Mouse (Mus musculus) liver, embryonic 11.5 days (tissue): ENCODE results near the gene Gm20696. TPM values are rescaled to one million over a fixed set of nuclear protein-coding genes. Genes with fewer than 3 reads are reported as not detected.
A peak's percentile ranks its signal among the peaks of the same experiment; 100 is the strongest.

Experiments
- ATAC-seq: fragments of 200-750 bp; cut with Nextera tagmentation; replicated peaks from 2 replicates; pipeline ENCODE4 v1.8.0; 2017; ENCODE audit warnings: moderate number of reproducible peaks, mild to moderate bottlenecking, moderate TSS enrichment, moderate library complexity; ENCODE audit not compliant: low FRiP score
- DNase-seq: peaks from one replicate; pipeline ENCODE4 v3.0.0-alpha.2; 2017; ENCODE audit warnings: low spot score
- H3K27ac ChIP-seq: fragments of 300-500 bp; sonication (generic); 2 replicates; pipeline ENCODE4 v1.5.1; 2014; ENCODE audit warnings: mild to moderate bottlenecking, low read depth, low read length, control low read depth
- H3K27me3 ChIP-seq: fragments of 300-500 bp; sonication (generic); replicated peaks from 2 replicates; pipeline ENCODE4 v1.6.1; 2014; ENCODE audit warnings: low read length, mixed read lengths; ENCODE audit not compliant: control insufficient read depth, insufficient read depth
- H3K36me3 ChIP-seq: fragments of 300-500 bp; sonication (generic); 2 replicates; pipeline ENCODE4 v1.6.1; 2014; ENCODE audit warnings: mild to moderate bottlenecking, low read length, moderate library complexity, mixed read lengths; ENCODE audit not compliant: control insufficient read depth, insufficient read depth
- H3K4me1 ChIP-seq: fragments of 300-500 bp; sonication (generic); replicated peaks from 2 replicates; pipeline ENCODE4 v1.6.1; 2014; ENCODE audit warnings: low read length, mixed read lengths; ENCODE audit not compliant: control insufficient read depth, insufficient read depth
- H3K4me2 ChIP-seq: fragments of 300-500 bp; sonication (generic); 2 replicates; pipeline ENCODE4 v1.6.1; 2014; ENCODE audit warnings: mild to moderate bottlenecking, control low read depth, moderate library complexity
- H3K4me3 ChIP-seq: fragments of 300-500 bp; sonication (generic); 2 replicates; pipeline ENCODE4 v1.5.1; 2014; ENCODE audit warnings: low read depth, low read length, control low read depth
- H3K9ac ChIP-seq: fragments of 300-500 bp; sonication (generic); 2 replicates; pipeline ENCODE4 v1.6.1; 2014; ENCODE audit warnings: low read depth, low read length, control low read depth
- H3K9me3 ChIP-seq: fragments of 300-500 bp; sonication (generic); 2 replicates; pipeline ENCODE4 v1.6.1; 2016; ENCODE audit warnings: low read length, inconsistent platforms, mixed read lengths; ENCODE audit not compliant: control insufficient read depth
- WGBS: fragments of 180-500 bp; shearing (Covaris S2); extraction: QIAGEN DNeasy Blood & Tissue Kit; methylation state at CpG from one replicate; pipeline ENCODE4 v1.1.7; 2014; 5-methylcytosine and 5-hydroxymethylcytosine counted together
- polyA plus RNA-seq: library from polyadenylated mRNA; unstranded; fragments of >200 nt; fragmentation: Nextera tagmentation; extraction: Ambion mirVana; gene quantifications from 2 replicates; pipeline ENCODE4 v1.2.1, GENCODE M21; 2014

The Gm20696 gene
- polyA plus RNA-seq, 1 experiment from 2014 or later: 2.4 TPM

DNA sequence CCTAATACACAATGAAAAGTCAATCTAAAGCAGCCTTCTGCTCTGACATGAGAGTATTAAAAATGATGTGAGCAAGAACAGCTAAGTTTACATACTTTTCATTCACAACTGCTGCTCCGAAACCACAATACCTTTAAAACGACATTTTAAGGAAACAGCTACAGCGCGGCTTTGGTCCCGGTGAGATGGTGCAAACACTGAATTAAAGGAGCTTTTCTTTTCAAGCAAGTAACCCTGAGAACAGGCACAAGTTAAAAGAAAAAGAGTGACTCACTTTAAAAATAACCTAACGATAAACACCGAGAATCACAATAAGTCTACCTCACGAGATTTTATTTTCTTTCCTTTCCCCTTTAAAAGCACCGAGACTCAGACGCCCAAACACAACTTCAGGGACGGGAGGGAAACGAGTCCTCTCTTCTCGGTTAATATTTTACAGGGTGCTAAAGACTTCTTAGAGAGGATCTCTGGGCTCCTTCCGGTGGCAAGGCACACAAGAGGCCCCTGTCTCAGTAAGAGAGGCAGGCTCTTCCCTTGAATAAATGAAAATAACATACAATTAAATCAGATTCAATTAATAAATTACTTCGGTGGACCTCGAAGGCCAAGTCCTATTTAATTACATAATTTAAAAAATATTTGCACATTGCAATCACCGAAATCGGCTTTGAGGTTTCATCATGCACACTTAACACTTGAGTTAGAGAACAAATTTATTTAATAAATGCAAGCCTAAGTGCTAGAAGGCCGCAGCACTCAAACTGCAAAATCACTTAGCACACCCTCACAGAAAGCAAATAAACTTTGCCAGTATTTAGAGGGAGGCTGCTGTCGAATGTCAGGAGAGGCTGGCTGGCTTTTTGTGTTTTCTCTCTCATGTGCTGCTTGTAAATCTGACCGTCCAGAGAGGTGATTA lies 391.0 kb downstream of the Gm20696 start:
- peak overlapping the region; percentile 34; the same call in 1 of the 2 replicates for H3K27ac ChIP-seq
- no peaks in the 10 kb centered on the region for H3K36me3 ChIP-seq
- DNase-seq (no peak), ATAC-seq (no peak)
- H3K27me3 ChIP-seq: no peaks in the 10 kb centered on the region
- H3K9ac ChIP-seq: no peak overlapping the region
- H3K4me2 ChIP-seq: no peak overlapping the region
- H3K4me1 ChIP-seq: peaks cover 4% of the 10 kb centered on the region
- H3K9me3 ChIP-seq: no peaks in the 10 kb centered on the region
- no peak overlapping the region for H3K4me3 ChIP-seq
- 60% methylated on average over 21 of the region's 21 CpGs for WGBS

DNA sequence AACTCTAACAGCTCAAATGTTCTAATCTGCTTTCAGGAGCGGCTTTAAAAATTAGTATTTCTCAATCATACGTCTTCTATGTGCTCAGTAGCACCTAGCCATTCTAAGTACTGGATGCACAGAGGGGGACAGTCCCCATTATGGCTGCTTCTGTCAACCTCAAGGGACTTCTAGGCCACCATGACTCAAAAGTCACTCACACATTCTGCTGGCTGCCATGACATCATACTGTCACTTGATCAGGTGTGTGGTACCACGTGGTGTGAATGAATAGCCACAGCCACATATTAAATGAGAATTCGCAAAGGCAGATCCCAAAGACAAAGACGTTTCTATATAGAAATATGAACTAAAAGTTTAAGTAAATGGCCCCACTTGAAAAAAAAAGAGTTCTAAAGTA lies 391.9 kb downstream of the Gm20696 start:
- ATAC-seq: no peak
- WGBS: 86% methylated on average over 5 of the region's 5 CpGs

DNA sequence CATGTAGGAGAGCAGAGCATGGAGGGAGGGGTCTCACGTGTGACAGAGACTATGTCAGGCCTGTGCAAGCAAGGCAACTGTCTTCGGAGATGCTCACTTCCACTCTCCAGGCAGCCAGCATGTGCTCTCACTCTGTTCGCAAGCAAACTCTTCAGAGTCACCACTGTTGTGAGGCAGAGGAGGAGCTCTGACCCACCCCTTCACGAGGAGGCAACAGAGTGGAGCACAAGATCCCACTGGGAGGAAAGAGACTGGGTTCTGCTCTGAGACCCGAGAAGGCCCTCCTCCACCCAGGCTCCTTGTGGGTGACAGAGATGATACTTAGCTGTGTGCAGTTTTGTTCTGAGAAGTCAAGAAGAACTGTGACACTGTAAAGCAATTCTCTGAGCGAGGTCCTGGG lies 392.4 kb downstream of the Gm20696 start:
- Histone ChIP-seq H3K36me3 (no peaks in the 10 kb centered on the region), H3K9me3 (no peaks in the 10 kb centered on the region), H3K27me3 (no peaks in the 10 kb centered on the region), H3K4me2 (no peak overlapping the region), H3K27ac (no peak overlapping the region), H3K4me1 (peaks cover 4% of the 10 kb centered on the region), H3K9ac (no peak overlapping the region), H3K4me3 (no peak overlapping the region)
- WGBS: 72% methylated on average over 6 of the region's 6 CpGs
- DNase-seq (no peak), ATAC-seq (no peak)

More for the DNA sequence above, 391.9 kb downstream of the Gm20696 start:
- H3K4me3 ChIP-seq: no peak overlapping the region
- no peak overlapping the region for H3K27ac ChIP-seq
- H3K4me2 ChIP-seq: no peak overlapping the region
- no peaks in the 10 kb centered on the region for H3K27me3 ChIP-seq
- no peak for DNase-seq
- peaks cover 4% of the 10 kb centered on the region for H3K4me1 ChIP-seq
- no peak overlapping the region for H3K9ac ChIP-seq
- no peaks in the 10 kb centered on the region for H3K9me3 ChIP-seq
- H3K36me3 ChIP-seq: no peaks in the 10 kb centered on the region

DNA sequence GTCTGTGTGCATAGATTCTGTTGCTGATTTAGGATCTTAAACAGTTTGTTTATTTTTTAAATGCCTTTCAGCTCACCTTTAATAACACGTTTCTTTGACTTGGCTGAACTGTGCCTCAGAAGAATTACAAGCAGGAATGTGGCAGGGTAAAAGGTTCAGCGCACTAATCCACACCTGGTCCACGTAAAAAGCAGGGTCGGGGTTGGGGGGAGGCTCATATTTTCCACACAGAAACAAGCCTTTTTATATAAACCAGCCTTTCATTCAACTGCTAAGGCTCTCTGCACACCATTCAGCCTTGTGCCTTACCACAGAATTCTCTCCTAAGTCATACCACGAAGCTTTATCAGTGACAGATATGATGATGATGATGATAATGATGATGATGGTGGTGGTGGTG lies 393.4 kb downstream of the Gm20696 start:
- H3K4me2 ChIP-seq: no peak overlapping the region
- H3K27ac ChIP-seq: no peak overlapping the region
- H3K4me1 ChIP-seq: peaks cover 4% of the 10 kb centered on the region
- no peaks in the 10 kb centered on the region for H3K27me3 ChIP-seq
- DNase-seq (no peak), ATAC-seq (no peak)
- no peak overlapping the region for H3K9ac ChIP-seq
- no peaks in the 10 kb centered on the region for H3K9me3 ChIP-seq
- no peaks in the 10 kb centered on the region for H3K36me3 ChIP-seq
- no peak overlapping the region for H3K4me3 ChIP-seq
- 70% methylated on average over 5 of the region's 5 CpGs for WGBS

DNA sequence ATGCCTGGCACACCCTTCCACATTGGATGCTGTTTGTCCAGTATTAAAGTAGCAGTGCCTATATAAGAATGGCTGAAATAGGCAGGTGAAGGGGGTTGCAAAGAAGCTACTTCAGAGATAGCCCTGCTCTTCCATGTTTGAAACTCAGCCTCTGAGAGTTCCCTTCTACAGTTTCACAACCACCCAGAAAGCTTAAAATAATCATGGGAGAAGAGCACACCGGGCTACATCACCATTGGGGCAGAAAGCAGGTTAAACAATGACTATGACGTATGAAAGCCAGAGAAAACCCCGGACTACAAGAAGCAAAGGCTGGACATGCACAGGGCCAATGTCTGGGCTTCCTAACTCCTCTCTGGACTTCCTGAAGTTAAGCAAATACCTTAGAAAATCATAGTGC lies 394.4 kb downstream of the Gm20696 start:
- Histone ChIP-seq H3K36me3 (no peaks in the 10 kb centered on the region), H3K9ac (no peak overlapping the region), H3K4me2 (no peak overlapping the region), H3K4me1 (peaks cover 4% of the 10 kb centered on the region), H3K4me3 (no peak overlapping the region), H3K9me3 (no peaks in the 10 kb centered on the region), H3K27me3 (no peaks in the 10 kb centered on the region), H3K27ac (no peak overlapping the region)
- ATAC-seq (no peak), DNase-seq (no peak)
- WGBS: 75% methylated on average over 3 of the region's 3 CpGs

GRCm38 (mm10) chr6:99271741-99272140 lies 394.9 kb downstream of the Gm20696 start:
- no peak overlapping the region for H3K27ac ChIP-seq
- no peaks in the 10 kb centered on the region for H3K9me3 ChIP-seq
- H3K4me2 ChIP-seq: no peak overlapping the region
- no peak overlapping the region for H3K9ac ChIP-seq
- ATAC-seq: no peak
- H3K4me3 ChIP-seq: no peak overlapping the region
- no peaks in the 10 kb centered on the region for H3K27me3 ChIP-seq
- WGBS: 79% methylated on average over 7 of the region's 7 CpGs
- H3K36me3 ChIP-seq: no peaks in the 10 kb centered on the region
- peaks cover 5% of the 10 kb centered on the region for H3K4me1 ChIP-seq
- DNase-seq: no peak

GRCm38 (mm10) chr6:99269921-99270320 lies 396.7 kb downstream of the Gm20696 start:
- H3K27ac ChIP-seq: no peak overlapping the region
- ATAC-seq: no peak
- H3K4me1 ChIP-seq: peaks cover 8% of the 10 kb centered on the region
- WGBS: 74% methylated on average over 6 of the region's 6 CpGs
- H3K9me3 ChIP-seq: no peaks in the 10 kb centered on the region
- H3K27me3 ChIP-seq: no peaks in the 10 kb centered on the region
- H3K36me3 ChIP-seq: no peaks in the 10 kb centered on the region
- H3K4me3 ChIP-seq: no peak overlapping the region
- no peak for DNase-seq
- no peak overlapping the region for H3K4me2 ChIP-seq
- no peak overlapping the region for H3K9ac ChIP-seq

GRCm38 (mm10) chr6:99268171-99269061 lies 398.2 kb downstream of the Gm20696 start:
- Histone ChIP-seq H3K9me3 (no peaks in the 10 kb centered on the region), H3K27me3 (no peaks in the 10 kb centered on the region), H3K27ac (no peak overlapping the region), H3K9ac (no peak overlapping the region), H3K4me1 (peaks cover 18% of the 10 kb centered on the region), H3K36me3 (no peaks in the 10 kb centered on the region), H3K4me2 (no peak overlapping the region), H3K4me3 (no peak overlapping the region)
- DNase-seq: no peak
- 77% methylated on average over 20 of the region's 20 CpGs for WGBS
- no peak for ATAC-seq
